Mouse (Mus musculus) heart, postnatal 14 days (tissue): ENCODE data around the gene Exoc1. TPM values are rescaled to one million over a fixed set of nuclear protein-coding genes. Genes with fewer than 3 reads are reported as not detected.
A peak's percentile ranks its signal among the peaks of the same experiment; 100 is the strongest.

ENCODE experiments used
- DNase-seq, 2 experiments: peaks; one replicate each; pipeline ENCODE4 v3.0.0; 2021 to 2022
- intact Hi-C: fragments of 180-260 bp; cut with DNase I; formaldehyde crosslinking; loops from one replicate; pipeline ENCODE4 v1.15.1; 2025
- long read RNA-seq, 2 experiments: library from polyadenylated mRNA; stranded (forward); transcript quantifications; one replicate each; pipeline ENCODE4 v2.0.0; 2021
- total RNA-seq, 2 experiments: library from RNA; stranded (reverse); gene quantifications; 2 replicates each; pipeline ENCODE4 v1.2.3; 2021

Gene Exoc1
- total RNA-seq, result 10 to 100 TPM; 14.3 to 15.2 TPM
- long read RNA-seq, experiment 1, transcript Exoc1-201 (18 exons, 3,272 nt), result major isoform, 9 of 15 reads
- long read RNA-seq, experiment 1, partial matches to known transcripts, result 0 of 15 reads
- long read RNA-seq, experiment 1, other reads (novel, unspliced or antisense), result 5 of 15 reads
- long read RNA-seq, experiment 2, transcript Exoc1-201 (18 exons, 3,272 nt), result major isoform, 8 of 12 reads
- long read RNA-seq, experiment 2, partial matches to known transcripts, result 1 of 12 reads
- long read RNA-seq, experiment 2, other reads (novel, unspliced or antisense), result 3 of 12 reads

DNA sequence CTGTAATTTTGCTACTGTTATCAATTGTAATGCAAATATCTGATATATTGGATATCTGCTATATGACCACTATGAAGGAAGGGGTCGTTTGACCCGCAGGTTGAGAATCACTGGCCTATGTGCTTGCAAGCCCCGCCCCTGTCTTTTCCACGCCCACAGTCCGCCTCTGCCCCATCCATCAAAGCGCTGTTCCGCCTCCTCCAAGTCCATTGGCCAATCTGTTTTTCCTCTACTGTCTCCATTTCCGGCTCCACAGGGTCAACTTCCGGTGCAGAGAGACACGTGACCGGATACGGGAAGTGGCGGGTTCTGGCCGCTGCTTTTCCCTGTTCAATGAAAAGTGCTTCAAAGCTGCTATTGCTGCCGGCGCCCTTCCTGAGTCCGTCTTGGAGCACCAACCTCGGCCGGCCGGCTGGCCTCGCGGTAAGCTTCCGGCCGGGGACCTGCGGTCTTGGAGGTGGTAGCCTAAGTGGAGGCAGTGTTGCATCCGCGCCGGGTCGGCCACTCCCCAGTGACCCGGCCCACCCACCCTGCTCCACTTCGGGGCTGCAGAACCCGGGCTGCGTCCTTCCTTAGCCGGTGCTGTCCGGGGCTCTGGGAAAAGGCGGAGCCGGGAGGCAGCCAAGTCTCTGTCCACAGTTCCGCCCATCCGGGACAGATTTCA lies at the start of gene Exoc1:
Gene Exoc1 (plus strand): TSS at position 272 of the 664 bp plus-strand sequence.
- intact Hi-C loops, result loop anchor here (10.0 kb wide), 2 partner anchors 234 to 384 kb away; partner anchors contain the start of gene Srd5a3

DNA sequence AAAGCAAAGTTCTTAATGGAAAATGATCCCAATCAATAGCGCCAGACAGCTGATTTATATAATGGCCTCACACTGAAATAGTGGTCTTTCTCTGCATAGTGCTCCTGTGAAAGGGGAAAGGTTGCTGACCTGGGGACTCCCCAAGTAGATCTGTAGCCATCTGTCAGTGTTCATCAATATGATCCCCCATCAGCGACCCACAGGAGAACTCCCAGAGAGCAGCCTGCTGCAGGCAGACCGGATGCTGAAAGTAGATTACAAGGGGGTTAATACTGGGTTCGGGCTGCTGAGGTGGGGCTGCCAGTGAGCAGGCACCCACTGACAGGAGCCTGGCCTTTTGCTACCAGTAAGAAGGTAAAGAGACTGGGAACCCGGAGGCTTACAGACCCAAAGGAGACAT lies 45.3 kb upstream of the Exoc1 start, which contains the start of gene Gm7271:
Gene Gm7271 (plus strand): TSS at position 230 of the 400 bp plus-strand sequence.
- DNase-seq, result no peak
- intact Hi-C loops, result no loop called here

More for the DNA sequence above, at the start of gene Exoc1:
- peak; percentile 90 to 94 for DNase-seq

DNA sequence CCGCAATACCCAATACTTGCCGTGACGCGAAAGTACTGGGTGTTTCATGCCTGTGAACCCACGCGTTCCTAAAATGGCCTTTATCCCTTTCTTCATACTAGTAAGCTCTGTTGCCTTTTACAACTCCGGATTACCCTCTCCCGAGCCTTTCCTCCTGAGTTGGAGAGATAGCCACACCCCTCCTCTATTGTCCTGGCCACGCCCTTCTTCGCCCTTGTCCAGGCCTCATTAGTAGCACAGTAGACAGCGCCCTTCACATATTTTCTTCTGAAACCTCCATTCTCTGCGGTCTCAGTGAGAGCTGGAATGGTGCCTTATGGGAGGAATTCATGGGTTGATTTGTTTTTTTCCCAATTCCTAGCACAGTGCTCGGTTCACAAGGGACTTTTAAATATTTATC lies 34.0 kb upstream of the Exoc1 start:
- no peak for DNase-seq
- intact Hi-C loops, result no loop called here

- intact Hi-C loops, result loop anchor here (10.0 kb wide), 2 partner anchors 228 to 378 kb away; partner anchors contain the start of gene Srd5a3
- DNase-seq, result no peak
Measured at GRCm38 (mm10) chr5:76522446-76522845, 6.7 kb upstream of the Exoc1 start.

DNA sequence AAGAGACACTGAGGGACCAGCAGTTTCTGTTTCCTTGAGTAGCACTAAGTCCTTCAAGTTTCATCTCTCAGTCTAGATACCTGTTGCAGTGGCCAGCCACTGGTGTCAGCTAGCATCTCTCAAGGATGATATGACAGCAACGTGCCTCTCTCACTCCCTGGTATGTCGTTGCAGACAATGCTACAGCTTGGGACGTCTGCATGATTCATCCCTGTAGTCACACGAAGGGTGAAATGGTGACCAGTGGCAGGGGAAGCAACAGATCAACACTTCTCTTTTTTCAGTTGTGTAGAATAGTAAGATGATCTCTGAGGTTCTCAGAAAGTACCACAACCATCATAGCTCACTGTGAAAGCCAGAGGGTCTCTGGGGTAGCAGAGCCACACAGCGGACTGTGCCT lies 4.5 kb upstream of the Exoc1 start:
- intact Hi-C loops, result loop anchor here (10.0 kb wide), 2 partner anchors 230 to 380 kb away; partner anchors contain the start of gene Srd5a3
- DNase-seq, result no peak

GRCm38 (mm10) chr5:76525066-76525465 lies 4.0 kb upstream of the Exoc1 start:
- no peak for DNase-seq
- intact Hi-C loops, result loop anchor here (10.0 kb wide), 2 partner anchors 230 to 380 kb away; partner anchors contain the start of gene Srd5a3

GRCm38 (mm10) chr5:76525829-76526228 lies 3.3 kb upstream of the Exoc1 start:
- DNase-seq, result no peak
- intact Hi-C loops, result loop anchor here (10.0 kb wide), 2 partner anchors 231 to 381 kb away; partner anchors contain the start of gene Srd5a3

- intact Hi-C loops, result loop anchor here (10.0 kb wide), 2 partner anchors 235 to 385 kb away; partner anchors contain the start of gene Srd5a3
- DNase-seq, result no peak
Measured at GRCm38 (mm10) chr5:76529704-76530066, 574 bp downstream of the Exoc1 start.

DNA sequence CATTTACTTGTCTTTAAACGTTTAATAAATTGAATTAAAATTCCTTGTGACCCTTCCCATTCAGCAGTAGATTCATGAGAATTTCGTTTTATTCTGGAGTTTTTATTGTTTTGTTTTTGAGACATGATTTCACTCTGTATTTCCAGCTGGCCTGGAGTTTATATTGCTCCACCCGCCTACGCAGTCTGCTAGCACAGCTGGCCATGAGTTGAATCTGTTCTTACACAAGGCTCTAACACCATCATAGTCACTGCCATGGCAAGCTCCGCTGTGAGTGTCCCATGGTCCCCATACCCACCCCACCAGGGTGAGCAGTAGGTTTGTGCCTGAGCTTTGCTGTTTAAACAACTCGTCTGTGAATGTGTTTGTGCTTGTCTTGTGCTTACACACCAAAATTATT lies 4.1 kb downstream of the Exoc1 start:
- intact Hi-C loops, result no loop called here
- DNase-seq, result peak; percentile 34 to 35

GRCm38 (mm10) chr5:76536231-76536630 lies 7.1 kb downstream of the Exoc1 start:
- no peak for DNase-seq
- intact Hi-C loops, result no loop called here

DNA sequence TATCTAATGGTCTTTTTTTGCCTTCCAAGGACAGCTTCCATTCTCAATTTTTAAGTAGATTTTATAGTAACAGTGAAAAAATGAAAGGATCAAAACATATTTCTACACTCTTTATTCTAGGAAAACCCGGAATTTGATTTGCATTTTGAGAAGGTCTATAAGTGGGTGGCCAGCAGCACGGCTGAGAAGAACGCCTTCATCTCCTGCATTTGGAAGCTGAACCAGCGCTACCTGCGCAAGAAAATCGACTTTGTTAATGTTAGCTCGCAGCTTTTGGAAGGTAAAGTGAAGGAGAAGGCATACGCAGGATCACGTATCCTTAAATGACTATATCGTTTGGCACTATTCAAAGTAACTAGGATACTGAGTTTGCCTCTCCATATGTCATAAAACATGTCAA lies 8.5 kb downstream of the Exoc1 start:
- intact Hi-C loops, result no loop called here

DNA sequence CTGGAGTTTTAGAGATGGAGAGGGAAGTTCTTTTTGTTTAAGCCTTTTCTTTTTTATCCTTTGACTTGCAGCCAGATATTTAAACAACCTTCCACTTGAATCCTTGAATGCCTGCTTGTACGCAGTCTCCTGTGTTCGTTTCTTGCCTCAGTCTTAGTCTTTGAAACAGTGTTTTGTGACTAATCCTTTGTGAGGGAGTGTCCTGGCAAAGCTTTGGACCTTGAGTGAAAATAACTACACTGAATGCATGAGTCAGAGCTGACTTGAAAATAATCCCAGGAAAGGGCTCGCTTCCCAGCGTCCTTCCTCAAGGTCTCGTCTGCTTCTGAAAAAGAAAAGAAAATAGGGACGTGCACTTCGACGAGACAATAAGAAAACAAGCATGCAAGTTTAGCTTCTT lies 11.1 kb downstream of the Exoc1 start:
- peak; percentile 25 to 28 for DNase-seq
- intact Hi-C loops, result loop anchor here (10.0 kb wide), 1 partner anchor 675 kb away; no protein-coding TSS in a partner anchor

More for the DNA sequence above, 8.5 kb downstream of the Exoc1 start:
- DNase-seq, result no peak

GRCm38 (mm10) chr5:76540842-76541241 lies 11.7 kb downstream of the Exoc1 start:
- intact Hi-C loops, result loop anchor here (10.0 kb wide), 1 partner anchor 676 kb away; no protein-coding TSS in a partner anchor
- no peak for DNase-seq

DNA sequence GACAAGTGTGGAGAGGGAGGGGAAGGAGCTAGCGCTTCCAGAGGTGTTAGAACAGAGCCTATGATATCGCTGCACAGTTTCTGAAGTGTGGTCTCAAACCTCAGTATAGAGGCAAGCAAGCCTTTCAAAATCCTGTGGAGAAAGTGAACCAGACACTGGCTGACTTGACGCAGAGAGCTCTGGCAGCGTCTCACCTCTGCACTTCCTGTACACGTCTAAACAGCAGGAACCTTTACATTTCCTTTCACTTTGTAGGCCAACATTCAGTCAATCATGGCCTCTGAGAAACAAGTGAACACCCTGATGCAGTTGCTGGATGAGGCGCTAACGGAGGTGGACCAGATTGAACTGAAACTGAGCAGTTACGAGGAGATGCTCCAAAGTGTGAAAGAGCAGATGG lies 14.1 kb downstream of the Exoc1 start:
- DNase-seq, result no peak
- intact Hi-C loops, result loop anchor here (10.0 kb wide), 1 partner anchor 678 kb away; no protein-coding TSS in a partner anchor

- intact Hi-C loops, result no loop called here
- no peak for DNase-seq
Measured at GRCm38 (mm10) chr5:76550426-76550825, 21.3 kb downstream of the Exoc1 start.

DNA sequence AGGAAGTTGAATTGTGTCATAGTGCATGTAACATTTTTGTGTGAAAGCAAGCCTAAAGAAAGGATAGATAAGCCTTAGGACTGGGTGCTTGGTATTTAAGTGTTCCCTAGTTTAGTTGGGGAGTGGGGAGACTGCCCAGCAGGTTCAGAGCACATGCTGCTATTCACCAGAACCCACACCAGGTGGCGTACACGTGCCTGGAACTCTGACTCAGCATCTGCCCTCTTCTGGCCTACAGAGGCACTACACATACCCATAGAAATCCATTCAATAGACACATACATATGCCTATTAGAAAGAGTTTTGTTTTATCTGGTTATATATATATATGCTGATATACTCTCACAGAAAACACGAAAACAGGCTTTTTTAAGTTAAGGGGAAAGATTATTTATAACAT lies 36.2 kb downstream of the Exoc1 start:
- DNase-seq, result peak; percentile 66 to 77
- intact Hi-C loops, result no loop called here

- intact Hi-C loops, result no loop called here
- DNase-seq, result no peak
Measured at GRCm38 (mm10) chr5:76574251-76574650, 45.1 kb downstream of the Exoc1 start.

DNA sequence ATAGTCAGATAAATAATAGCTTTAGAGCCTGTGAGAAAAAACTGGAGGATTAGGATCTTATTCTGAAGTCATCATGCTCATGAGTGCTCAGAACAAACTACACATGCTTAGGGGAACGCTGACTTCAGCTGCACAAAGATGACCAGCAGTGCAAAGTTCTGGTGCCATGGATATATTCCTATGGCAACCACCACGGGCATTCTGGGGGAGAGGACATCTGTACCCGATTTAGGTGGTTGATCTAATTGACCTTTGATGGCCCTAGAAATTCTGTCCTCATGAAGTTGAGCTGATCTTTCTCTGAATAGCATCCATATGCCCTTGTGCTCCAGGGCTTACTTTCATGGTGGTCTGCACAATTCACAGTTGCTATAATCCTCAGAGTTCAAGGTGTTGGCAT lies 47.9 kb downstream of the Exoc1 start:
- DNase-seq, result no peak
- intact Hi-C loops, result no loop called here

- intact Hi-C loops, result loop anchor here (10.0 kb wide), 1 partner anchor 379 kb away; no protein-coding TSS in a partner anchor
- DNase-seq, result no peak
Measured at GRCm38 (mm10) chr5:76585378-76585777, 56.3 kb downstream of the Exoc1 start.

DNA sequence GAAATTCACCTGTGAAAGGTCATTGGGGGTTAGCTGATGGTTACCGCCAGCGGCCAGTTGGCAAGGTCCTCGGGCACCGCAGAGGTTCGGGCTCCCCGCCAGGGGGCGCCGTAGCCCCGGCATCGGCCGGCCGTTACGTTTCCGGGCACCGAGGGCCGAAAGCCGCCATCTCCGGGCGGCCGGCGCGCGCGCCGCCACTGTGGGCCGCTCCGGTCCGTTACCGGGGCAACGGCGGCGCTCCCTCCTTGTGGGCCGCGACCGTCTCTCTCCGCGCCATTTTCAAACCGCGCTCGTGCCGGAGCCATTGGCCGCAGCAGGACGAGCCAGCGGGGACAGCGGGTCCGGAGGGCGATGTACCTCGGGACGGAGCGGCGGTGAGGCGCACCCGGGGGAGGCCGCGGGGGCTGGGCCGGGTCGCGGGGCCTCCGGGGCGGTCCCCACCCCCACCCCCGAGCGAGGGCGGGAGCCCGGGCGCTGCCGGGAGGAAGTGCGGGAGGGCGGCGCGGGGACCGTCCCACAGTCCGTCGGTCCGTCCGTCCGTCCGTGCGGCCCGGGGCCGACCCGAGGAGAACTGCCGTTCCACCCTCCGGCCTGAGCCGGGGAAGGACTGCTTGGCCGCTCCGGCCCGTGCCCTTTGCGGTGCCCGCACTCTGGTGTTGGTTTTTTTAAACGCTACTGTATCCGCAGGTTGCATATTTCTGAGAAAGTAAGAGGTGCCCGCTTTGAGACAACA lies 59.6 kb downstream of the Exoc1 start, which contains the start of gene Cep135:
Gene Cep135 (plus strand): TSS at position 148 of the 733 bp plus-strand sequence.
- peak; percentile 95 for DNase-seq
- intact Hi-C loops, result loop anchor here (2.0 to 10.0 kb wide), 2 partner anchors 254 to 376 kb away; no protein-coding TSS in a partner anchor
